Mouse (Mus musculus) cortical plate, adult 2 months (tissue): ENCODE data around the gene Vegfb.

ENCODE experiments used
- CTCF ChIP-seq: fragments of 200-500 bp; IDR thresholded peaks from 2 replicates; pipeline ENCODE4 v1.5.1; 2011; ENCODE audit warnings: mild to moderate bottlenecking, control low read depth, low read length; ENCODE audit not compliant: insufficient read depth; ENCODE audit errors: extremely low read depth
- POLR2A ChIP-seq: fragments of 200-500 bp; IDR thresholded peaks from 2 replicates; pipeline ENCODE4 v1.6.1; 2011; ENCODE audit warnings: mild to moderate bottlenecking, low read length, control low read depth; ENCODE audit not compliant: insufficient read depth; ENCODE audit errors: extremely low read depth

DNA sequence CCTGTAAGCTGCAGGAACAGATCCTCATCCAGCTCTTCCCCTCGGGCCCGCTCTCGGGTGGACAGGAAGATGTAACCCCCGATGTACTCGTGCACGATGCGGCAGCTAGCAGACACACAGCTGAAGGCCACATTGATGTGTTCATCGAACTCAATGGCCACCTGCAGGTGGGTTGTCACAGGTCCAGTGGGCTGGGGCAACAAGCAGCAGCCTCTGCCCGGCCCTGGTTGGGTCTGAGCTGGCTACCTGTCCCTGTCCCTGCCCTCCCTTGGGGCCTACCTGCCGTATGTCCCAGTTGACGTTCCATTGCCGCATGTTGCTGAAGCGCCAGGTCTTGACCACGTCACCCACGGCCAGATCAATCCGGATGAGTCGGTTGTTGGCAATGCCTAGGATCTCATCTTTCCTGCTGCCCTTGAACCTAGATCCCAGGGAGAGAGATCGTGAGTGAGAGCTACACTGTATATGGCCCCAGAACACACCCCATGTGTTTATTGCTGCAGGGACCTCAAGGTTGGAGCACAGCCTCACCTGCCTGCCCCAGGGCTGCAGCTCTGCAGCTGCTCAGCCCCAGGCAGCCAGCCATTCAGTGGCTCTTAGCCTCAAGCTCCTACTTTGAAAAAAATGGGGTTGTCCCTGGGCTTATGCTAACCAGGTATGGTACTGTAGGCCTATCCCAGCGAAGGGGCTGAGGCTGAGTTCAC lies 12.1 kb upstream of the Vegfb start:
- no peak for TF ChIP-seq CTCF
- TF ChIP-seq POLR2A: no peak
